Mouse (Mus musculus) midbrain, embryonic 13.5 days (tissue): Measurements from ENCODE around the gene Dsp. TPM values are rescaled to one million over a fixed set of nuclear protein-coding genes. Genes with fewer than 3 reads are reported as not detected.

ENCODE experiments used
- ATAC-seq: fragments of 200-750 bp; cut with Nextera tagmentation; 2 replicates; pipeline ENCODE4 v1.8.0; 2017; ENCODE audit warnings: mild to moderate bottlenecking, moderate TSS enrichment, moderate library complexity
- H3K27ac ChIP-seq: fragments of 300-500 bp; sonication (generic); 2 replicates; pipeline ENCODE4 v1.5.1; 2015; ENCODE audit warnings: inconsistent platforms, mild to moderate bottlenecking, moderate library complexity
- H3K27me3 ChIP-seq: fragments of 300-500 bp; sonication (generic); 2 replicates; pipeline ENCODE4 v1.6.1; 2015; ENCODE audit warnings: mild to moderate bottlenecking, inconsistent platforms
- H3K36me3 ChIP-seq: fragments of 300-500 bp; sonication (generic); 2 replicates; pipeline ENCODE4 v1.6.1; 2015; ENCODE audit warnings: mild to moderate bottlenecking, inconsistent platforms
- H3K4me1 ChIP-seq: fragments of 300-500 bp; sonication (generic); replicated peaks from 2 replicates; pipeline ENCODE4 v1.6.1; 2015; ENCODE audit warnings: inconsistent platforms
- H3K4me2 ChIP-seq: fragments of 300-500 bp; sonication (generic); replicated peaks from 2 replicates; pipeline ENCODE4 v1.6.1; 2015; ENCODE audit warnings: moderate library complexity, mild to moderate bottlenecking, inconsistent platforms
- H3K4me3 ChIP-seq: fragments of 300-500 bp; sonication (generic); replicated peaks from 2 replicates; pipeline ENCODE4 v1.5.1; 2015; ENCODE audit warnings: mild to moderate bottlenecking, inconsistent platforms
- H3K9ac ChIP-seq: fragments of 300-500 bp; sonication (generic); replicated peaks from 2 replicates; pipeline ENCODE4 v1.6.1; 2015; ENCODE audit warnings: mild to moderate bottlenecking, inconsistent platforms
- H3K9me3 ChIP-seq: fragments of 300-500 bp; sonication (generic); 2 replicates; pipeline ENCODE4 v1.6.1; 2016; ENCODE audit warnings: mild to moderate bottlenecking, inconsistent platforms
- WGBS: fragments of 180-500 bp; shearing (Covaris S2); methylation state at CpG from one replicate; pipeline ENCODE4 v1.1.7; 2015; 5-methylcytosine and 5-hydroxymethylcytosine counted together
- polyA plus RNA-seq: library from polyadenylated mRNA; unstranded; fragments of >200 nt; fragmentation: Nextera tagmentation; extraction: Ambion mirVana; gene quantifications from 2 replicates; pipeline ENCODE4 v1.2.1, GENCODE M21; 2015

Dsp gene
- polyA plus RNA-seq, result 0.09 and 0.15 TPM in 2 replicates

DNA sequence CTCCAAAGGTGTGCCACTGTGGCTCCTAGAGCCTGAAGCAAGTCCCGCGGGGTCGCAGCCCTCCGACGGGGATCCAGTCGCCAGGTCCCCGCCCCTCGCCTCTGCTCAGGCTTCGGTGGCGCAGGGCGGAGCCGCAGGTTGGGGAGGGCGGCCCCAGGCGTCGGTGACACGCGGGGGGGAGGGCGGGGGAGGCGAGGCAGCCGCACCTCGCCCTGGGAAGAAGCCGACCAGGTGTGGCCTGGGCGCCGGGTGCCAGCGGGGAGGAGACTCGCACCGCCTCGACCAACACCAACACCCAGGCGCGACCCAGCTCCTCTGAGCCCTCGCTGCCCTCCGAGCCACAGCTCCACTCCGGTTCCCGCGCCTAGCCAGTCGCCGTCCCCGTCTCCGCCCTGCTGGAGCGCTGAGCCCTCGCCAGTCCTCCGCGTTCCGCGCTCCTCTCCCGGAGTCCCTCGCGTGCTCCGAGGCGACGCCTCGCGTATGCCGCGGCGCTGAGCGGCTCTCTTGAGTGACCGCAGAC lies at the start of gene Dsp:
Gene Dsp, plus strand, starts transcription at position 226 of the 520 bp plus-strand sequence.
- Histone ChIP-seq H3K36me3 (no peaks in the 10 kb centered on the region), H3K4me1 (peaks cover 21% of the 10 kb centered on the region), H3K4me3 (peak within 1 kb of the TSS; percentile 41), H3K9me3 (no peaks in the 10 kb centered on the region), H3K4me2 (peak within 1 kb of the TSS; percentile 69), H3K9ac (peak within 1 kb of the TSS; percentile 43; the same call in 1 of the 2 replicates), H3K27ac (no peak within 1 kb of the TSS), H3K27me3 (peaks cover 92% of the 10 kb centered on the region)
- WGBS, result under 1% methylated on average over 56 of the region's 58 CpGs
- peak; percentile 86 for ATAC-seq

DNA sequence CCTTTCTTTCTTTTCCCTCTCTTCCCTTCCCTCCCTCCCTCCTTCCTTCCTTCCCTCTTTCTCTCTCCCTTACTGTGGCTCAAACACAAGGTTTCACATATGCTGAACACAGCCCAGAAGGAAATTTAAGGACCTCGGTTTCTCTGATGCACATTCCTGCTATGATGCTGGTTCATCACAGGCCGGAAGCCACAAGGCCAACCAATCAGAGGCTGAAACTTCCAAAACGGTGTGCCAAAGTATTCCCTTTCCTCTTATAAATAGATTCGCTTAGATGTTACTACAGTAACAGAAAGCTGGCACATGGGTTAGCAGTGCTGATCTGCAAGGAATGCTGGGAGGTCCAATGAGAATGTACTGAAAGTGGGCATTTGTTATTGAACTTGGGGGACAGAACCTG lies 47.7 kb upstream of the Dsp start:
- Histone ChIP-seq H3K9me3 (no peaks in the 10 kb centered on the region), H3K9ac (no peak overlapping the region), H3K4me2 (no peak overlapping the region), H3K4me3 (no peak overlapping the region), H3K4me1 (no peaks in the 10 kb centered on the region), H3K27me3 (no peaks in the 10 kb centered on the region), H3K36me3 (no peaks in the 10 kb centered on the region), H3K27ac (no peak overlapping the region)
- 78% methylated on average over 4 of the region's 4 CpGs for WGBS
- ATAC-seq, result no peak

DNA sequence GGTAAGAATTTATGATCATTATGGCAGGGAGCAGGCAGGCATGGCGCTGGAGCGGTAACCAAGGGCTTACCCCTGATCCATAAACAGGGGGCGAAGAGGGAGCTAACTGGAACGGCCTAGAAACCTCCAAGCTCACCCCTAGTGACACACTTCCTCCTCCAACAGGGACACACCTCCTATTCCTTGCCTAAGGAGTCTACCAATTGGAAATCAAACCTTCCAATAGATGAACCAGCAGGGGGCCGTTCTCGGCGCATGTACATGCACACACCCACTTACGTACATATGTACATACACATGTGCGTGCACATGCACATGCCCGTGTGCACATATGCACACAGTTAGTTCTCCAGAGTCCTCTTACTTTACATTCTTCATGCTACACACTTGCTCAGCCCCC lies 46.6 kb upstream of the Dsp start:
- Histone ChIP-seq H3K4me3 (no peak overlapping the region), H3K27ac (no peak overlapping the region), H3K9ac (no peak overlapping the region), H3K4me2 (no peak overlapping the region), H3K9me3 (no peaks in the 10 kb centered on the region), H3K27me3 (no peaks in the 10 kb centered on the region), H3K4me1 (no peaks in the 10 kb centered on the region), H3K36me3 (no peaks in the 10 kb centered on the region)
- WGBS, result 92% methylated on average over 10 of the region's 10 CpGs
- ATAC-seq, result no peak

DNA sequence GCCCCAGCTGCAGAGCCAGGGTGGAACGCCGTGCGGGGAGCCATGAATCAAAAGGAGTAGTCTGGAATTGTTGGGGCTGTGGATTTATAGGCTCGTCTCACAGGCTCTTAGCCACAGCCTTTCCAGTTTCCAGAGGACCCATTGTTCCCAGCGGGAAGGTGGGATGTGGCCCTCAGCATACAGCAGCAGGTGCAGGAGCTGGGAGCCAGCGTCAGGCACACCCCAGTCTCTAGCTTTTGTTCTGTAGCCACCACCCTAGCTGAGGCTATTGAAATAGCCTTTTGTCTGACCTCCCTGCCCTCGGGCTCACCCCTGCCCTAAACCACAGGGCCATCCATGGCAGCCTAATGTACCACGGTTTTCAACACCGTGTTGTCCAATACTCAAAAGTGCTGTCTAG lies 42.0 kb upstream of the Dsp start:
- Histone ChIP-seq H3K9ac (no peak overlapping the region), H3K4me3 (no peak overlapping the region), H3K27me3 (no peaks in the 10 kb centered on the region), H3K9me3 (no peaks in the 10 kb centered on the region), H3K4me1 (no peaks in the 10 kb centered on the region), H3K4me2 (no peak overlapping the region), H3K36me3 (no peaks in the 10 kb centered on the region), H3K27ac (no peak overlapping the region)
- 81% methylated on average over 9 of the region's 9 CpGs for WGBS
- ATAC-seq, result no peak

DNA sequence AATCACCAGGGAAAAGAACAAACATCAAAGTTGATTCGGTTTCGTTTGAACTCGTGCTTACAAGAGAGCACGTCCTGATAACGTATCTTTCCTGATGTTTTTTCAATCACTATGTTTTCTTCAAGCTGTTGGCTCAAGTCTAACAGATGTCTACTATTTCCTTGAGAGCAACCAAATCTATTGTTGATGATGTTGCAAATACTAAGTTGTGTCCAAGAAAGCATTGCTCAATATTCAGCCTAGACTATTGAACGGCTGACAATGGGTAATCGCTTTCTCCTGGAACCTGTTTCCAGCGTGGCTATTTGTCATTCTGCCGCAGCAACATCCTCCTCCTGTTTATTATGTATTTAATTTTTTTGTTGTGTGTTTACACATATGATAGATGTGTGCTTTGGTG lies 28.8 kb upstream of the Dsp start:
- Histone ChIP-seq H3K9ac (no peak overlapping the region), H3K4me3 (no peak overlapping the region), H3K9me3 (no peaks in the 10 kb centered on the region), H3K27me3 (no peaks in the 10 kb centered on the region), H3K4me1 (no peaks in the 10 kb centered on the region), H3K4me2 (no peak overlapping the region), H3K36me3 (no peaks in the 10 kb centered on the region), H3K27ac (no peak overlapping the region)
- ATAC-seq, result no peak
- 91% methylated on average over 9 of the region's 9 CpGs for WGBS

DNA sequence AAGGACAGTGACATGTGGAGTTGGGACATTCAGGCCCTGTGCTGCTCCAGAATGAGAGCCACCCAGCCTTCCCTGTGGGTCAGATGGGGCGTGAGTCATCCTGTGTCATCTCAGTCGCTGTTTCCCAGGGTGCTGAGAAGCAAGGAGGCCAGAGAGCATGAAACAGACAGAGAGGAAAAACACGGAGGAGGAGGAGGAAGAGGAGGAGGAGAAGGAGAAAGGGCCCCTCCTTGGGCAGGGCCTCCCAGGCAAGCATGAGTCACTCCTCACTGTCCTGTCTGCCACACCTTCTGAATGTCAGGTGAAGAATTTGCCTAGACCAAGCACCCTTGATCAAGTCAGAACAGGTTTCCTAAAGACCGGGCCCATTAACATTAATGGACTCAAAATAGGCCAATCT lies 27.4 kb upstream of the Dsp start:
- no peak overlapping the region for H3K4me2 ChIP-seq
- no peaks in the 10 kb centered on the region for H3K4me1 ChIP-seq
- H3K9ac ChIP-seq, result no peak overlapping the region
- H3K27ac ChIP-seq, result no peak overlapping the region
- H3K36me3 ChIP-seq, result no peaks in the 10 kb centered on the region
- H3K4me3 ChIP-seq, result no peak overlapping the region
- no peaks in the 10 kb centered on the region for H3K27me3 ChIP-seq
- ATAC-seq, result no peak
- 76% methylated on average over 4 of the region's 4 CpGs for WGBS
- no peaks in the 10 kb centered on the region for H3K9me3 ChIP-seq

DNA sequence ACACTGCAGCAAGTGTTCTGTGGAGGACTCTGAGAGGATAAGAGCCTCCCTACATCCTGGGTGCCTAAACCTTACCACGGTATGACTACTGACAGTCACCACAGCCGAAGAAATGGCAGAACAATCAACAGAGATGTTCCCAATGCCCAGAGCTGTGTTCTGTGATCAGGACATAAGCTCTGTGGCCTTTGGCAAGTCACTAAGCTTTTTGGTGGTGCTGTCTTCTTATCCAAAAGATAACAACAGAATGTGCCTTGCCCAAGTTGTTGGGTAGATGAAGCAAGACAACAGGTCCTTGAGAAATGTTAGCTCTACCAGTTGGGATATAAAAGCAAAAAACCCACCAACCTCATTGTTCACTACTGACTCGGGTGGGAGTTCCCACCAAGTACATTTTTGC lies 23.4 kb upstream of the Dsp start:
- Histone ChIP-seq H3K4me3 (no peak overlapping the region), H3K4me2 (no peak overlapping the region), H3K27ac (no peak overlapping the region), H3K4me1 (no peaks in the 10 kb centered on the region), H3K9me3 (no peaks in the 10 kb centered on the region), H3K36me3 (no peaks in the 10 kb centered on the region), H3K27me3 (no peaks in the 10 kb centered on the region), H3K9ac (no peak overlapping the region)
- no peak for ATAC-seq
- 90% methylated on average over 3 of the region's 3 CpGs for WGBS

DNA sequence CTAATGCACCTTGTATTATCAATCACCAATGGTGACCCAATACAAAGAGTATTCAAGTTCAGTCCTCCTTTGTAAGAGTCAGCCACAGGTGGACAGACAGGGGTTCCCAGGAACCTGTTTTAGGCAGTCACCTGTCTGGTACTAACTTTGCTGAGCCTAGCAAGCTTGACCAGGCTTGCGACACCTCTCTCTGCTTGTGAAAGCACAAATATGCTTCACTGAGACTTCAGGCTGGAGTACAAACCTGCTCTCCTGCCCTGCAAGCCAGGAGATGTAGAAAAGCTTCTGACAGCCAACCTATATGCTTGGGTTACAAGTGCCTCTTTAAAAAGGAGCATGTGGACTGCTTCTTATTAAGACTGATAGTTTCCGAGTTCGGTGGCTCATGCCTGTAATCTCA lies 22.8 kb upstream of the Dsp start:
- 86% methylated on average over 3 of the region's 3 CpGs for WGBS
- H3K9ac ChIP-seq, result no peak overlapping the region
- H3K27ac ChIP-seq, result no peak overlapping the region
- no peaks in the 10 kb centered on the region for H3K36me3 ChIP-seq
- H3K27me3 ChIP-seq, result no peaks in the 10 kb centered on the region
- no peak for ATAC-seq
- no peaks in the 10 kb centered on the region for H3K9me3 ChIP-seq
- no peak overlapping the region for H3K4me3 ChIP-seq
- no peak overlapping the region for H3K4me2 ChIP-seq
- no peaks in the 10 kb centered on the region for H3K4me1 ChIP-seq

DNA sequence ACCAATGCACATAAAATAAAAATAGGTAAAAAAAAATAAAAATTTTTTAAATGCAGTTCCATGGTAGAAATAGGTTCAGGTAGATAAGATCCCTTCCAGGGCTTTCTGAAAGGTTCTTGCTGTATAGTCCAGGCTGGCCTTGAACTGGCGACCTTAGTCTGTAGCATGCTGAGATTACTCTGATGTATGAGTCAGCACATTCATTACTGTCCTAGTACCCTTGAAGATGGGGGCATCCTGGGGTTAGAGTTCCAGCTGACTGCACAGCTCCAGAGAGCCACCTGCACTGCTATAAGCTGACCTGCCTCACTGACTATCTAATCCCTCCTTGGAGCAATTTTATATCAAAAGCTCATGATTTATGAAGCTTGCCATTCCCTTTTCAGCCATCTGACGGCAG lies 21.6 kb upstream of the Dsp start:
- H3K4me2 ChIP-seq, result no peak overlapping the region
- H3K4me1 ChIP-seq, result no peaks in the 10 kb centered on the region
- H3K4me3 ChIP-seq, result no peak overlapping the region
- ATAC-seq, result no peak
- 84% methylated on average over 2 of the region's 2 CpGs for WGBS
- H3K27me3 ChIP-seq, result no peaks in the 10 kb centered on the region
- H3K27ac ChIP-seq, result no peak overlapping the region
- H3K36me3 ChIP-seq, result no peaks in the 10 kb centered on the region
- no peak overlapping the region for H3K9ac ChIP-seq
- no peaks in the 10 kb centered on the region for H3K9me3 ChIP-seq

DNA sequence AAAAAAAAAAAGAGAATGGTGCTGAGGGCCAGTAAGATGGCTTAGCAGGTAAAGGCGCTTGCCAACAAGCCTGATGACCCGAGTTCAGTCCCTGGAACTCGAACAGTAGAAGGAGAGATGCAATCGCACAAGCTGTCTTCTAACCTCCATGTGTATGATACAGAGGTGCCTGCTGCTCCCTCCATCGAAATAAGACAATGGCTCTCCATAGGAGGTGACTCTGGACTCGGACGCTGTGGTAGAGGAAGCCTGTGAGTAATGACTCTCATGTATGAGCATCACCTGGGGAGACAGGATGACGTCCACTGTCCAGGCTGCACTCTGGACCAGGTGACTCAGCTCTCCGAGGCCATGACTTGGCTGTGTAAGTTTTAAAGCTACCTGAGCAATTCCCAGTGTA lies 21.0 kb upstream of the Dsp start:
- WGBS, result 86% methylated on average over 9 of the region's 9 CpGs
- Histone ChIP-seq H3K27ac (no peak overlapping the region), H3K4me1 (no peaks in the 10 kb centered on the region), H3K9ac (no peak overlapping the region), H3K36me3 (no peaks in the 10 kb centered on the region), H3K4me2 (no peak overlapping the region), H3K27me3 (no peaks in the 10 kb centered on the region), H3K9me3 (no peaks in the 10 kb centered on the region), H3K4me3 (no peak overlapping the region)
- no peak for ATAC-seq

DNA sequence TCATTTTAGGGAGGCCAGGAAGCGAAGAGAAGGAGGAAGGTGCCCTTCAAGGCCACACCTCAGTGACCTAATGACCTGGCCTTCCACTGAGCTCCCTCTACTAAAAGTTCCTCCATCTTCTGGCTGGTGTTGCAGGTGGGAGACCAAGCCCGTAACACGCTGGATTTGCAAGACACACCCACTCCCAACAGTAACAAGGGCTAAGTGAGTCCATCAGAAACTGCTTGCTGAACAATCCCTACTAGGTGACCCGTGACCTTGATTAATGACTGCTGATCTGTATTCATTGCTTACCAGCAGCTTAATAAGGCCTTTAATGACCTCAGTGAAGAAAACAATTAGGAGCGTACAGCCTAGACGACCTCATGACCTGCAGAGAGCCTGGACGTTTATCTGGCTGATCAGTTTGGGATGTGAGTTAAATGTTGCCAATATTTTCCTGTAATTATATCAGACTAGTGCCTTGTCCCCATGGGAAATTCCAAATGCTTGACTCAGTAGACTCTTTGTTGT lies 18.0 kb upstream of the Dsp start:
- Histone ChIP-seq H3K9ac (no peak overlapping the region), H3K9me3 (no peaks in the 10 kb centered on the region), H3K4me2 (no peak overlapping the region), H3K4me1 (no peaks in the 10 kb centered on the region), H3K36me3 (no peaks in the 10 kb centered on the region), H3K4me3 (no peak overlapping the region), H3K27me3 (no peaks in the 10 kb centered on the region), H3K27ac (no peak overlapping the region)
- ATAC-seq, result no peak
- 64% methylated on average over 7 of the region's 7 CpGs for WGBS

DNA sequence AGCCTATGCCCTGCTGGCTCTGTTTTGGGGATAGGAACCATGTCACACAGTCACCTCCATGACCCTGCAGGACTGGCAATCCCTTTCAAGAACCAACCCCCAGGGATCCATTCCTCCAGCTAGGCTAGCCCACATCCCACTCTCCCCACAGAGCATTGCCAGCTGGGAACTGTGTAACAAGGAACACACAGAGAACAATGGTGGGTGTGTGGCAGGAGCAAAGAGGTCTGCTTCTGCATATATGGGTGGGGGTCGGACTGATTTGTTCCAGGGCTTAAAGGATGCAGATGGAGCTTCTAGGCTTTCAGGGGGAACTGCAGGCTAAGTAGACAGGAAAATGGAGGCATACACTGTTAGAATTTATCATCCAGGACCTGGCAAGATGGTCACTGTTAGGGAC lies 10.6 kb upstream of the Dsp start:
- no peak overlapping the region for H3K4me2 ChIP-seq
- ATAC-seq, result no peak
- peaks cover 9% of the 10 kb centered on the region; the same call in 1 of the 2 replicates for H3K27me3 ChIP-seq
- no peaks in the 10 kb centered on the region for H3K9me3 ChIP-seq
- H3K9ac ChIP-seq, result no peak overlapping the region
- no peak overlapping the region for H3K4me3 ChIP-seq
- no peak overlapping the region for H3K27ac ChIP-seq
- H3K36me3 ChIP-seq, result no peaks in the 10 kb centered on the region
- WGBS, result 41% methylated on average over 1 of the region's 1 CpGs
- H3K4me1 ChIP-seq, result no peaks in the 10 kb centered on the region
